Mouse (Mus musculus) MEL (cell line): Measurements from ENCODE around the gene Pecam1.

Source experiments
- CTCF ChIP-seq, 3 experiments: IDR thresholded peaks in 2 of 3; conservative IDR thresholded peaks in 1 of 3; 2 replicates each; pipeline ENCODE4 v1.5.1; 2011 to 2012; ENCODE audit warnings: low read length in 3 of 3, low read depth in 2 of 3, mild to moderate bottlenecking in 2 of 3, improper control_type of control experiment in 1 of 3, inconsistent platforms in 1 of 3, mixed read lengths in 1 of 3, moderate library complexity in 1 of 3; ENCODE audit not compliant: control insufficient read depth in 1 of 3, insufficient read depth in 1 of 3, poor library complexity in 1 of 3, severe bottlenecking in 1 of 3
- EP300 ChIP-seq, 2 experiments: IDR thresholded peaks; 2 replicates each; pipeline ENCODE4 v1.6.1; 2011; ENCODE audit warnings: improper control_type of control experiment in 2 of 2, low read length in 2 of 2, low read depth in 1 of 2, mild to moderate bottlenecking in 1 of 2
- RCOR1 ChIP-seq: IDR thresholded peaks from 2 replicates; pipeline ENCODE4 v1.6.1; 2012; ENCODE audit warnings: low read depth, mild to moderate bottlenecking, inconsistent platforms, low read length, improper control_type of control experiment
- TBP ChIP-seq: IDR thresholded peaks from 2 replicates; pipeline ENCODE4 v1.8.0; 2011; ENCODE audit warnings: low read depth, low read length, improper control_type of control experiment
- ZC3H11A ChIP-seq: IDR thresholded peaks from 2 replicates; pipeline ENCODE4 v1.6.1; 2012; ENCODE audit warnings: low read depth, mild to moderate bottlenecking, inconsistent platforms, low read length, improper control_type of control experiment

GRCm38 (mm10) chr11:106677910-106678591, 72.4 kb downstream of the Pecam1 start:
- TF ChIP-seq RCOR1: no peak
- no peak for TF ChIP-seq EP300 (IDR thresholded peaks at IDR 0.05; ENCODE audit: low read depth in 1 of 2, low read length in 2 of 2)
- TF ChIP-seq TBP: no peak
- TF ChIP-seq CTCF (IDR thresholded peaks at IDR 0.05 in 2 of 3, conservative IDR thresholded peaks at IDR 0.05 in 1 of 3; ENCODE audit: control insufficient read depth in 1 of 3, insufficient read depth in 1 of 3, low read depth in 2 of 3, low read length in 3 of 3, poor library complexity in 1 of 3, severe bottlenecking in 1 of 3): no peak
- TF ChIP-seq ZC3H11A: no peak
